Mouse (Mus musculus) thymus, adult 2 months (tissue): Measurements from ENCODE around the gene Map3k6. TPM values are rescaled to one million over a fixed set of nuclear protein-coding genes. Genes with fewer than 3 reads are reported as not detected.
A peak's percentile ranks its signal among the peaks of the same experiment; 100 is the strongest.

Source experiments
- DNase-seq: peaks from one replicate; pipeline ENCODE4 v3.0.0; 2021
- H3K27ac ChIP-seq: fragments of 200-500 bp; 2 replicates; pipeline ENCODE4 v1.5.1; 2012; ENCODE audit warnings: low read length, control low read depth; ENCODE audit not compliant: control insufficient read depth, insufficient read depth
- H3K27me3 ChIP-seq: fragments of 200-500 bp; 2 replicates; pipeline ENCODE4 v1.6.1; 2012; ENCODE audit warnings: mild to moderate bottlenecking, low read length, moderate library complexity, mixed read lengths; ENCODE audit not compliant: control insufficient read depth, insufficient read depth
- H3K36me3 ChIP-seq: fragments of 200-500 bp; 2 replicates; pipeline ENCODE4 v1.6.1; 2012; ENCODE audit warnings: mild to moderate bottlenecking, low read length, moderate library complexity; ENCODE audit not compliant: control insufficient read depth, insufficient read depth
- H3K4me1 ChIP-seq: fragments of 200-500 bp; replicated peaks from 2 replicates; pipeline ENCODE4 v1.6.1; 2012; ENCODE audit warnings: low read length; ENCODE audit not compliant: control insufficient read depth, insufficient read depth
- H3K4me3 ChIP-seq: fragments of 200-500 bp; 2 replicates; pipeline ENCODE4 v1.5.1; 2012; ENCODE audit warnings: mild to moderate bottlenecking, low read length, control low read depth, moderate library complexity; ENCODE audit not compliant: control insufficient read depth, insufficient read depth
- CTCF ChIP-seq: fragments of 200-500 bp; IDR thresholded peaks from 2 replicates; pipeline ENCODE4 v1.5.1; 2012; ENCODE audit warnings: mild to moderate bottlenecking, control low read depth, low read length, moderate library complexity, borderline replicate concordance; ENCODE audit not compliant: control insufficient read depth, poor library complexity, insufficient read depth; ENCODE audit errors: extremely low read depth
- POLR2A ChIP-seq: fragments of 200-500 bp; IDR thresholded peaks from 2 replicates; pipeline ENCODE4 v1.6.1; 2012; ENCODE audit warnings: mild to moderate bottlenecking, low read length, control low read depth, moderate library complexity; ENCODE audit not compliant: control insufficient read depth, poor library complexity, insufficient read depth; ENCODE audit errors: extremely low read depth
- WGBS: fragments of 180-500 bp; shearing (Covaris S2); methylation state at CpG from one replicate; pipeline ENCODE4 v1.1.7; 2018; 5-methylcytosine and 5-hydroxymethylcytosine counted together
- polyA plus RNA-seq: library from polyadenylated mRNA; depleted of rRNA; stranded (reverse); fragments of >200 nt; gene quantifications from 2 replicates; pipeline ENCODE4 v1.2.3, GENCODE M21; 2012

Map3k6 gene
- polyA plus RNA-seq, 1 experiment: 4.6 TPM

- WGBS: 91% methylated on average over 19 of the region's 19 CpGs
- no peaks in the 10 kb centered on the region for H3K27me3 ChIP-seq
- no peak for TF ChIP-seq POLR2A
- no peak for TF ChIP-seq CTCF
- H3K4me3 ChIP-seq: no peak overlapping the region
- H3K4me1 ChIP-seq: peaks cover 27% of the 10 kb centered on the region
- no peak overlapping the region for H3K27ac ChIP-seq
- H3K36me3 ChIP-seq: peaks cover 23% of the 10 kb centered on the region
- DNase-seq: no peak
Observed at GRCm38 (mm10) chr4:133198337-133199180, 42.1 kb upstream of the Map3k6 start.

- TF ChIP-seq CTCF (no peak), POLR2A (no peak)
- no peak overlapping the region for H3K4me3 ChIP-seq
- 95% methylated on average over 6 of the region's 6 CpGs for WGBS
- H3K36me3 ChIP-seq: peaks cover 13% of the 10 kb centered on the region
- H3K4me1 ChIP-seq: peaks cover 25% of the 10 kb centered on the region
- DNase-seq: no peak
- no peaks in the 10 kb centered on the region for H3K27me3 ChIP-seq
- no peak overlapping the region for H3K27ac ChIP-seq
Observed at GRCm38 (mm10) chr4:133199743-133200142, 40.9 kb upstream of the Map3k6 start.

- Histone ChIP-seq H3K27ac (no peak overlapping the region), H3K27me3 (no peaks in the 10 kb centered on the region), H3K4me3 (no peak overlapping the region), H3K4me1 (peaks cover 24% of the 10 kb centered on the region), H3K36me3 (peaks cover 7% of the 10 kb centered on the region)
- 89% methylated on average over 21 of the region's 21 CpGs for WGBS
- TF ChIP-seq POLR2A (no peak), CTCF (no peak)
- no peak for DNase-seq
Observed at GRCm38 (mm10) chr4:133200343-133200742, 40.3 kb upstream of the Map3k6 start.

GRCm38 (mm10) chr4:133201006-133201771, 39.4 kb upstream of the Map3k6 start:
- no peaks in the 10 kb centered on the region for H3K36me3 ChIP-seq
- H3K4me3 ChIP-seq: no peak overlapping the region
- TF ChIP-seq POLR2A (no peak), CTCF (peak; percentile 81; the same call in 1 of the 2 replicates)
- H3K27ac ChIP-seq: no peak overlapping the region
- DNase-seq: peak; percentile 68
- 69% methylated on average over 8 of the region's 8 CpGs for whole genome bisulfite sequencing
- peaks cover 15% of the 10 kb centered on the region for H3K4me1 ChIP-seq
- H3K27me3 ChIP-seq: no peaks in the 10 kb centered on the region

GRCm38 (mm10) chr4:133202254-133202653, 38.4 kb upstream of the Map3k6 start:
- no peak overlapping the region for H3K4me3 ChIP-seq
- no peak for TF ChIP-seq CTCF
- no peak for TF ChIP-seq POLR2A
- H3K27me3 ChIP-seq: no peaks in the 10 kb centered on the region
- WGBS: 90% methylated on average over 3 of the region's 3 CpGs
- no peaks in the 10 kb centered on the region for H3K36me3 ChIP-seq
- H3K27ac ChIP-seq: no peak overlapping the region
- DNase-seq: no peak
- H3K4me1 ChIP-seq: peaks cover 5% of the 10 kb centered on the region; the same call in 1 of the 2 replicates

GRCm38 (mm10) chr4:133203591-133203990, 37.0 kb upstream of the Map3k6 start:
- DNase-seq: no peak
- no peak for TF ChIP-seq CTCF
- H3K27ac ChIP-seq: no peak overlapping the region
- WGBS: 76% methylated on average over 3 of the region's 3 CpGs
- H3K4me1 ChIP-seq: no peaks in the 10 kb centered on the region; the same call in 1 of the 2 replicates
- no peaks in the 10 kb centered on the region for H3K36me3 ChIP-seq
- no peak overlapping the region for H3K4me3 ChIP-seq
- no peaks in the 10 kb centered on the region for H3K27me3 ChIP-seq

GRCm38 (mm10) chr4:133204379-133204778, 36.2 kb upstream of the Map3k6 start:
- WGBS: 91% methylated on average over 7 of the region's 7 CpGs
- H3K4me1 ChIP-seq: no peaks in the 10 kb centered on the region; the same call in 1 of the 2 replicates
- no peaks in the 10 kb centered on the region for H3K36me3 ChIP-seq
- DNase-seq: no peak
- TF ChIP-seq CTCF: no peak
- TF ChIP-seq POLR2A: no peak
- no peak overlapping the region for H3K4me3 ChIP-seq
- no peaks in the 10 kb centered on the region for H3K27me3 ChIP-seq
- no peak overlapping the region for H3K27ac ChIP-seq
